Mouse (Mus musculus) hindlimb bud, embryonic 11.5 days (tissue): ENCODE measurements around the gene Megf6.

Experiments used
- DNase-seq: peaks from one replicate; pipeline ENCODE4 v3.0.0-alpha.2; 2012; ENCODE audit warnings: low read depth, low spot score; ENCODE audit errors: extremely low spot score

The Megf6 gene

DNA sequence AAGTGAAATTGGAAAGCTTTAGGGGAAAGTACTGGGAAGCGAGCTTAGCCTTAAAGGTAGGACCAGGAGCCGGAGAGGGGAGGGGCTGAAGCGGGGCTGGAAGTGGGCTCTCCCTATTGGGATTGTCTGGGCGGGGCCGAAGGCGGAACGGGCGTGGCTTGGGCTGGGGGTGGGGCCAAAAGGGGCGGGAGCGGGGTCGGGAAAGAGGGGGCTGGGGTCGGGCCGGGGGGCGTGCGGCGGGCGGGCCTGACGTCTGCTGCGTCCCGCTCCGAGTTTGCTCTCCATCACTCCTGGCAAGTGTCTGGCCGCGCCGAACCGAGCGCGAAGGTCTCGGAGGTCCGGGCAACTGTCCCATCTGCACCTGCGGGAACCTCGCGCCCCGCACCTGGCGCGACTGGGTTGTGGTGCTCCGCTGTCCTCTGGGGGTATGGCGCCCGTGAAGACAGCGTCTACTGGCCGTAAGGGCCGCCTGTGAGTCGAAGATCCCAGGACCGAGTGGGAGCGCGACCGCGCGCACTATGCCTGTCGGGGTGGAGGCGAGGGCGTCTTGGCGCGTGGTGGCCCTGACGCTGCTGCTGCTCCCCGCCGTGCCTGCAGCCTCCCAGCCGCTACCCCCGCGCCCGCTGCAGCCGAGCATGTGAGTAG lies at the start of gene Megf6:
Gene Megf6 (plus strand): TSS at position 225 of the 645 bp plus-strand sequence.
- DNase-seq, result peak; percentile 54

DNA sequence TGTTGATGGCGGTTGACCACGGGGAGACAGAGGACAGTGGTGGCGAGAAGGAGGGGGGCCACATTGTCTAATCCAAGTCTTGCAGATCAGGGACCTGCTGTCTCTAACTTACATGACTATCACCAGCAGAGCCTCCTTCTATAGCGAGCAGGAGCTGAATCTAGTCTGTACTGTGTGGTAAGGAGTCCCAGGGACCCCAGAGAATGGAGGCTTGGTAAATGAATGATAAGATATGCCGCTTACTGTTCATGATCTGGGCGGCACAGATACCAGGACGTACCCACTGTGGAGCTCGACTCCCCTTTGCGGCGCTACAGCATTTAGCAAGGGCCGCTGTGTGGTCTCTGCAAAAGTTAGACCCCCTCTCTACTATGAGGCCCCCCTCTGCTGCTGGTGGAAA lies 48.7 kb upstream of the Megf6 start:
- DNase-seq, result no peak

DNA sequence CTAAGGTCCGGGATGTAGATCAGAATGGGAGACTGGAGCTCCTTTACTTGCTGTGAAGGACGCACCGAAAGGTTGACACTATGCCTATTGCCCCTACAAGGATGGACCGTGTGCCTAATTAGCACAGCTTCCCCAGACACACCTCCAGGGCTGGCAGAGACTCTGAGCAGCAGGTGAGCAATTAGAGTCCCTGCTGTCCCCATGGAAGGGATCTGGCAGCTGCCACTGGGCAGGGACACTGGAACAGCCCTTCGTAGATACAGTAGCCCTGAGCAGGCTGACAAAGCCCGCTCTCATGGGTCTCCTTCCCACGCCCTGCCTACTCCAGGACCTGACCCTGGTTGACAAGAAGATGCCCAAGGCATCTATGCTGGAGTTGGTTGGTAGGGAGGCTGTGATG lies 48.2 kb upstream of the Megf6 start:
- no peak for DNase-seq

DNA sequence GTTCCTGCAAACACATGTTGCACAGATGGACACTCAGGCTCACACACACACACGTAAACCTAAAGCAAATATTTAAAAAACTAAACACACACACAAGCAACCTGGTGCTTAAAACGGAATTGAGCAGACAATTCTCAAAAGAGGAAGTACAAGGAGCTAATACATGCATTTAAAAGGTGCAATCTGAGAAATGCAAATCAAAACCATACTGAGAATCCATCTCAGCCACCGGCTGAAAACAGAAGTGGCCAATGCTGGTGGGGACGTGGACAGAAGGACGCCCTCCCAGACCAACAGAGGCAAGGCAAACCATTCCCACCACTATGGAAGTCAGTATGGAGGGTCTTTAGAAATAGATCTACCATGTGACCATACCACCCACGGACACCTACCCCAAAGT lies 47.0 kb upstream of the Megf6 start:
- DNase-seq, result no peak

DNA sequence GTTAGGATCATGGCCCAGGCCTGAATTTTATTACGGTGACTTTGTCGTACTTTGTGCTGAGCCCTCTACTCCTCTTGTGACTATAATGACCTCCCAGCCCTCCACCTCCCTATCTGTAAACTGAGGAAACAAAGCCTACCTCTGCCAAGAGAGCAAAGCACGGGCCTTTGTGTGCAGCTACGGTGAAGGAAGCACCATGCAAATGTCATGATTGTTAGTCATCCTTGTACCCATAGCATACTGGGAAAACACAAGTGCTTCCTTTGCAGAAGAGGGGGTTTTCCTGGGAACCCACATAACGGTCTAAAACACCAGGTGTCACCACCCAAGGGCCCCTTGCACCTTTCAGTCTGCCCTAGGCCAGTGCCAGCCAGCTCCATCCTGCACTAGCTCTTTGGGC lies 45.3 kb upstream of the Megf6 start:
- no peak for DNase-seq

DNA sequence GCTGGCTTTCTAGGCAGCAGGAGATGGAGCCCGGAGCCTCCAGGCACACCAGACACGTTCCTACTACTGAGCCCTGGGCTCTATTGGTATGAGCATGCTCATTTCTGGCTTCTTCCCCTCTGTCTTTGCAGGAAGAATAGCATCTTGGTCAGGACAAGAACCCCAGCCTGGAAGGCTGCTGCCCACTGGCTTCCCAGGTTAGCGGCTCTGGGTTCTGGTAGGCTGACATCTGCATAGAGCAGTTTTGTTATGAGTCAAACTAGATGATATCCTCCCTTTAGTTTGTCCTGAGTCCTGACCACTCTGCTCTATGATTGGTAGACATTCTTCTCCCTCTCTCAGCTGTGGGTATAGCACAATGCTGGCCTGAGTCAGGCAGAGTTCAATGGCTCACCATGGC lies 43.3 kb upstream of the Megf6 start:
- no peak for DNase-seq

DNA sequence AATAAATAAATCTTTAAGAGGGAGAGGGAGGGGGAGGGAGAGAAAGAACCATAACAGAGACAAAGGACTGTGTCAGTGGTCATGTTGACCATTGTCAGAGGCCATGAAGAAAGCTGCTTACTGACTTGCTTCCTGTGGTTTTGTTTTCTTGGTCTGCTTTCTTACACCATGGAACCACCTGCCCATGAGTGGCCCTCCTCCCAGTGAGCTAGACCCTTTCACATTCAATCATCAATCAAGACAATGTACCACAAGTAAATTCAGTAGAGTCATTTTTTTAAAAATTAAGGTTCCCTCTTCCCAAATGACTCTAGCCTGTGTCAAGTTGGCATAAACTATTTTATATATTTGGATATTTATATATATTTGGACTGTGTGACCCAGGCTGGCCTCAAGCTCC lies 40.6 kb upstream of the Megf6 start:
- no peak for DNase-seq

DNA sequence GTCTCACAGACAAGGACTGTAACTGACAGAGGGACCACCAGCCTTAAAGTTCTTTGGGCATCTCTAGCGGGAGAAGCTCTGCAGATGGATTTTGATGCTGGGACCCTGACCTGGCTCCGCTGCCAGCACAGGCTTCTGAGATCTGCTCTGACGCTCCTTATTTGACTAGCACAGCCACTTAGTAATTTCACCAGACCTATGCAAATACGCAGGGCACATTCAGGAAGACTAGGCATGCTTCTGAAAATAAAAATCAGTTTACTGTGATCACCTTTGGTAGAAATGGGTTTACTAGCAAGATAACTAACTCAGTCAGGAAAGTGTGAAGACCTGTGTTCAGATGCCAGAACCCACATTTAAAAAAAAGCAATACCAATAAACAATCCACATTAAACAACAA lies 38.6 kb upstream of the Megf6 start:
- no peak for DNase-seq

DNA sequence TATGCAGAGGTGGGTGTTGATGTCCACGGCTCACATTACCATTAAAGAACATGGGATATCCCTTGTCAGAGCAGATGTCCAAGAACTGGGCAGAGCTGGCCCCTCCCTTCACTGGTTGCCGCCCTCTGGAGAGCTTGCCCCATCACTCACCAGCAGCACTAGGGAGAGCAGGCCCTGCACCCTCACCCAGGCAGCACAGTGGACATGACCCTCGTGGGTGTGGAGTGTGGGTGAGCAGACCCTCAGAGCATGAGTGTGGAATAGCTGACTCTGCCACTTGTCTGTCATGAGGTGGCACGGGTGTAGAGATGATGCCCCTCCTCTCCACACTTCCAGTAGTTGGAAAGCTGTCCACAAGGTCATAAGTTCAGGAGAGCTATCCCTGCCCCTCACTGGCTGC lies 35.7 kb upstream of the Megf6 start:
- no peak for DNase-seq

DNA sequence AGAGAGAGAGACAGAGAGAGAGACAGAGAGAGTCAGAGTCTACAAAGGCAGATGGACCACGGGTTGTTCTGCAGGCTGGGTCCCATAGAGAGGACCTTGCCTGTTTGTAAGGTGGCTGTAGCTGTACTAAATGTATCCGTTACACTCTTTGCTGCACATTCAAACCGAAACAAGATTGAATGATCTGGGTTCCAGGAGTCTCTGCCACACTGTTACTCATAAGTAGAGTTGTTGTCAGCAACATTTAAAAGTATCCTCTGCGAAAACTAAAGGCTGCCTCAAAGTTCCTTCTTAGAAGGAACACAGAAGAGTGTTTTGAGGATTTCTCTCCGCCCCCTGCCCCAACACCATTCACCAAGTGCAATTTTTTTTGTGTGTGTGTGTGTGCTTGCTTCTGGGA lies 33.4 kb upstream of the Megf6 start:
- no peak for DNase-seq

DNA sequence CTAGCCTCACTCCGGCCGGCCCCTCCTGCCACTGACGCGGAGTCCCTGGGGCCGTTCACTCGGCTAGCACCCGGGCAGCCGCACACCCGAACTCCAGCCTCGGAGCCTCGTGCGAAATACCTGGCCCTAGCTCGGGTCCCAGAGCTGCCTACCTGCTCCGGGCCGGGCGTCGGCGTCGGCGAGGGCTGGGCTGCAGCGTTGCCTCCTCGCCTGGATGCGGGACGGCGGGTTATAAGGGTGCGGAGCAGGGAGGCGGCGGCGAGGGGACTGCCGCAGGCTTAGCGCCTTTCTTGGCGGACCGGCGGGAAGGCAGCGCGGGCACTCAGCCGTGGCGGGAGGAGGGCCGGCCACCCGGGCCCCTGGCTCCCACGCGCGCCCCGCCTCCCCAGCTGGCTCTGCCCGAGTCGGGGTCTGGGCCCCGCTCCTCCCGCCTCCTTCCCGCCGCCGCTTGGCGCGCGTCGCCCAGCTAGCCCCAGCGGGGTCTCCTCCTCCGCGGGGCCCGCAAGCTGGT lies 30.8 kb upstream of the Megf6 start:
- DNase-seq, result no peak

DNA sequence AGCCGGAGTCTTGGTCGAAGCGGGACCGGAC lies 30.5 kb upstream of the Megf6 start, which contains the start of gene Trp73:
Gene Trp73 (minus strand): TSS at position 27 of the 31 bp plus-strand sequence.
- no peak for DNase-seq

DNA sequence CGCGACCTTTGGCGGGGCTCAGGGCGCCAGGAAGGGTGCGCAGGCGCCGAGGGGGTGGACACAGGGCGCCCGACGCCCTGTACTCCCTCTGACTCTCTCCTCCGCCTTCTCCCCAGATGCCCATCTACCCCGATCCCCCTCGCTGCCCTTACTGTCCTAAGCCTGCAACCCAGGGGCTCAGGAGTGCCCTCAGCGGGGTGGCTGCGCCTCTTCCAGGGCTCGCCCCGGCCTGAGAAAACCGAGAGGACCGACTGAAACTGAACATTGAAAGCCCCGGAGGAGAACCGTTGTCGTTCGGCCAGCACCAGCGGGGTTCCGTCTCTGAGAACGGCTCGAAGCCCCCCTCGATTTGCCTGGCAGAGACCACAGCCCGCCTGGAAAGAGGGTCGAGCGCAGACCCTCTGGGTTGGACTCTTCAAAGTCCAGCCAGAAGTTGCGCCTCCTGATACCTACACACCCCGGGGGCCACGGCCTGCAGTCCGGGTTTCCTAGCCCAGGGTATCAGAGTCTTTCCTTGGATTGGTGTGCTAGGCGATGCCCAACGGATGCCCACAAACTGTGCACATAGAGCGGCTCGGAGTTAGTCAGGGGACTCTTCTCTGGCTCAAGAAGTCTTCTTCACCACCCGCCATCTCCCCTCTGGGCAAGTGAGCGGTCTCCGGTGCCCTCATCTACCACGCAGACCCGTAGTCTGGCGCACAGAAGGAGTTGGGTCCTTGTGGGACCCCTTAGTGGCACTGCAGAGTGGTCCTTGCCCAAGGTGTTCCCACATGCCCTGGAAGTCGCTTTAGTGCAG lies 30.1 kb upstream of the Megf6 start:
- DNase-seq, result no peak

DNA sequence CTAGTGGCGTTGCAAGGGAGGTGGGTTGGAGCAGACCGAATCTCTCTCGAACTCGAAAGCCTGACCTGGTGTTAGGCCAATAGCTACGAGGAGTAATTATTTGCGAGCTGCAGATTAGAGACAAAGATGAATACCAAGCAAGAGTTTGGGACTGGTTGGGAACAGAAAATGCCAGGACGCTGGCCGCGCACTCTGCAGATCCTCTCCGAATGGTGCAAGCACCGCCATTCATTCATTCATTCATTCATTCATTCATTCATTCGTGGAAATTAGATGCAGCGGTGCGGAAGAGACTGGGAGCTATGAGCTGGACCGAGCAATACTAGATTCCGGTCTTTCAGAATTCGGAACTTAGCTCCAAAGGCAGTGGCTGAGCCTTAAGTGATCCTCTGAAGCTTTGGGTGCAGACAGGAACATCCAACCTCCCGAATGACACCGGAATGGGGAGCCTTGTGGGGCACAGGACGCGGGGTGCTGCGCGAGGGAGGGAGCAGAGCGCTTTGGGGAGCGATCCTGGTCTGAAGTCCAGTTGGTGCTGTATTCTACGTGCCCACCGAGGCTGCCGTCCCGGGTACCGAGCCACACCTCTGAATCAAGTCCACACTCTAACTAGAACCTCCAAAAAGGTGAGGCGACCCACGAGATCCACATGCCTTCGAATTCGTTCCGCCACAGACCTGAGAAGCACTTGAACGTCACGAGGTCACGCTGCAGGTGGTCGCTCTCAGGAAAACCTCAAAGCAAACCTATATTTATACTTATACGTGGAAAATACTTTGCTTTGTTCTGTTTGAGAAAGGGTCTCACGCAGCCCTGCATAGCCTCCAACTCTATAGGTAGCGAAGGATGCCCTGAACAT lies 29.3 kb upstream of the Megf6 start:
- DNase-seq, result no peak

DNA sequence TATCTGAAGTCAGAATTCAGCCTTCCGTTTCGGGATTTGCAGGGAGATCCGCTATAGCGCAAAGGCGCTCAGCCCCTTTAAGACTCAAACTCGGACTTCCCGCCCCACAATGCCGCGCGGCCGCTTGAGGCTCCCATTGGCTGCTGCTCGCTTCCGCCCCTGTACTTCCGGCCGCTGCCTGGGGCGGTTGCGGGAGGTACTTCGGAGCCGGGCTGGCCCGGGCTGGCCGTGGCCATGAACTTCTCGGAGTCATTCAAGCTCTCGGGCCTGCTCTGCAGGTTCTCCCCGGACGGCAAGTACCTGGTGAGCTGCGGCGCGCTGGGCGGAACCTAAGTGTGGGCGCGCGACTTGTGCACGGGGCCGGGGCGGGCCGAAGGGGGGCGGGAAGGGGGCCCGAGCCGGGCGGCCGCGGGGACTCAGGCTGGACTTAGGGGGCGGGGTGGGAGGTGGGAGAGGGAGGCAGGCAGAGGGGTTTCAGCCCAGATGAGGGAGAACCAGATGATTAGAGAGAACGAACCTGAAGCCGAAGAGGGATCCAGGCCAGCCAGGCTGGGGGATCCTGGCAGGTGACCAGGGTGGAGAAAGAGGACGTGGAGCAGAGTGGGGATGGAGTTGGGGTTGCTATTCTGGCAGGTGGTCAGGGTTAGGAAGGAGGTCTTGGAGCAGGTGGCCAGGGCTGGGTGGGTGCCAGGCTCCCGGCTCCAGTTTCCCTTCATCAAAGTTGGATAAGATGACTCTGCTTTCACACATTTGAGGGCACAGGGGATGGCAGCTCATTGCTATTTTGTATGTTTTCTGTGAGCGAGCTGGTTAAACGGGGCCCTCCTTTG lies 28.1 kb upstream of the Megf6 start, which contains the start of gene Wrap73:
Gene Wrap73 (plus strand): TSS at position 162 of the 830 bp plus-strand sequence.
- peak; percentile 73 for DNase-seq

DNA sequence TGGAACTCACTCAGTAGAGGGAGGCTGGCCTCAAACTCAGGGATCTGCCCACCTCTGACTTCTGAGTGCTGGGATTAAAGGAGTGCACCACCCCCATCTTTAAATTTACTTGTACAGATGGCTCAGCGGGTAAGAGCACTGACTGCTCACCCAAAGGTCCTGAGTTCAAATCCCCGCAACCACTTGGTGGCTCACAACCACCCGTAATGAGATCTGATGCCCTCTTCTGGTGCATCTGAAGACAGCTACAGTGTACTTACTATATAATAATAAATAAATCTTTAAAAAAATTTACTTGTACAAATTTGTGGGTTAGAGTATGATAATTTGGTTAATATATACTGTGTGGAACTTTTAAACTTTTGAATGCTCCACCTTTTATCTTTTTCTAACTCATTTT lies 25.8 kb upstream of the Megf6 start:
- no peak for DNase-seq

DNA sequence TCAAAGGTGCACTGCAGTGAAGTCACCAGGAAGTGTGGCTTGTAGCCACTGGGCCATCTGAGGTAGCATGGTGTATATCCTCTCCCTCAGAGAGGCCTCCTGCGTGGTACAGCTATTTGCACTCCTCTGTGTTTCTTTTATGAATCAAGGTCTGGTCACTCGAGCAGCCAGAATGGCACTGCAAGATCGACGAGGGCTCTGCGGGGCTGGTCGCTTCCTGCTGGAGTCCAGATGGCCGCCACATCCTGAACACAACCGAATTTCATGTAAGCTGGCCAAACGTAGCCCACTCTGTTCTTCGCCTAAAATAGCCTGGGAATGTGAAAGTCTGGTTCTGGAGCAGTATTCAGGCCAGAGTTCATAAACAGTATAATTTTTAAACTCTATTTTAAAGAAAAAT lies 24.2 kb upstream of the Megf6 start:
- DNase-seq, result no peak

DNA sequence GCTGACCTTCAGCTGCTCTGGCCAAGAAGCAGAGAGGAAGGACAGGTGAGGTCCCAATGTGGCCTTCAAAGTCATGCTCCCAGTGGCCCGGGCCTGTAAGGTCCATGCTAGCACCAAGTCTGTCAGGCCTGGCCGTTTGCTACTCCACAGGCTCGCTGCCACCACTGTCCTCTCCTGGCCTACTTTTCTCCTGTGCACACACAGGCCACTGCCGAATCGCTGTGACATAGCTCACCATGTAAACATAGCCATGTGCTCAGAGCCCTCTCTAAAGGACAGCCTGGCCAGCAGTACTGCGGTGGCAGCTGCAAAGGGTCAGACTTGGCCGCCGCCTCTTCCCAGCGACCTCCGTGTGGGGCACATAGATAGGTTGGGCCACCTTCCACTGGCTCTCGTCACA lies 16.4 kb upstream of the Megf6 start:
- DNase-seq, result no peak

DNA sequence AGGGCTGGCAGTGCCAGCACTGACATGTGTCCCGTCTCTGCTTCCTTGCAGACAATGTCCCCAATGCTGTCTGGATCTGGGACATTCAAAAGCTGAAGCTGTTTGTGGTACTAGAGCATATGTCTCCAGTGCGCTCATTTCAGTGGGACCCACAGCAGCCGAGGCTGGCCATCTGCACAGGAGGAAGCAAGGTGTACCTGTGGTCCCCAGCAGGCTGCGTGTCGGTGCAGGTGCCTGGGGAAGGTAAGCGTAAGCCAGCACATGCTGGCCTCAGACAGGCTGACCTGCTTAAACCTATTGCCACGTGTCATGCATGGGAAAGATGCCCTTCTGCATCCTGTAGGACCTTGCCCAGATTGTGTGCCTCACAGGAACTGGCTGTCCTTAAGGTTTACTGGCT lies 14.5 kb upstream of the Megf6 start:
- DNase-seq, result no peak

DNA sequence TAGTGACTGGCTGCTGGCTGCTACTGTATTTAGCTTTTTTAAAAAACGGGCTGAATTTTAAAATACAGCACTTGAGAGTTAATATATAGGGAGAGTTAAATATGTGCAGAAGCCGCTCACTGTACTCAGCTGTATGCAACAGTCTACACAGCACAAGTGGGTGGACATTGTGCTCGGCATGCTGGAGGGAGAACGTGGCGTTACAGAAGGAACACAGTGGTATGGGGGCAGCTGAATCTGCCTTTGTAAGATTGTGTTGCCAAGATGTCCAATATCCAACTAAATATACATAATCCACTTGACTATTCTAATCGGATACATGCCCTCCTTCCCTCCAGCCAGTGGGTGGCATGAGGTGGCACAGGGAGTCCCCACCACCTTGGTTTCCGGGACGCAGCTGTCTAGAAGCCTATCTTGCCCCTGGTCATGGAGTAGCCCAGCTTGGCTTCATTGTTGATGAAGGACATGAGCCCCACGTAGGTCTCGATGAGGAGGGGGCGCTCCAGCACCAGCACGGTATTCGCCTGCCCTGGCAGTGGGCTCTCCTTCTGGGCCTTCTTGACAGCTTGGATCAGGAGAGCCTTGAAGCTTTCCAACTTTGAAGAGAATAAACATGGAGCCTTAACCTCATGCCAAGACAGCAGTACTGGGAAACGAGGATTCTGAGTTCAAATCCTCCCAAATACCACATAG lies 12.4 kb upstream of the Megf6 start:
- DNase-seq, result no peak

DNA sequence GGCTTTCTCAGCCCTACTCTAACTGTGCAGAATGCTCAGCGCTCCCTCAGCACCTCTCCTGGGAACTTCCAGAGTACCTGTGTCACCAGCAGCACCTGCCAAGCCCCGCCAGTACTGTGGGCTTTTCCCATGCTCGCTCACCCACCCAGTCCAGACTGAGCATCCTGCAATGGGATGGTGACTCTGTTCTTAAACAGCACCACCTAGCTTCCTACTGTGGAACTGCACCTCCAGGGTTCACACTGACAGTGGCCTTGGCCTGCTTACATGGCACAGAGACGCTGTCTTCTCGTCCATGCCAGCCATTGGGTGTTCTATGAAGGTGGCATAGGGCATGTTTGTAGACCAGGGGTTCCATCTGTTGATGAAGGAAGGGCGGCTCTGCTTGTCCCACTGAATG lies 11.5 kb upstream of the Megf6 start:
- peak; percentile 92 for DNase-seq
